Mouse (Mus musculus) midbrain, postnatal 0 days (tissue): Measurements from ENCODE around the gene Nr2f2. TPM values are rescaled to one million over a fixed set of nuclear protein-coding genes. Genes with fewer than 3 reads are reported as not detected.

ENCODE experiments used
- ATAC-seq: fragments of 200-750 bp; cut with Nextera tagmentation; 2 replicates; pipeline ENCODE4 v1.8.0; 2017; ENCODE audit warnings: moderate number of reproducible peaks, mild to moderate bottlenecking, moderate TSS enrichment, moderate library complexity; ENCODE audit not compliant: low FRiP score
- DNase-seq: peaks from one replicate; pipeline ENCODE4 v3.0.0-alpha.2; 2015; ENCODE audit warnings: low spot score
- H3K27ac ChIP-seq: fragments of 300-500 bp; sonication (generic); 2 replicates; pipeline ENCODE4 v1.5.1; 2014; ENCODE audit warnings: low read depth, mild to moderate bottlenecking, low read length, mixed read lengths
- H3K27me3 ChIP-seq: fragments of 300-500 bp; sonication (generic); 2 replicates; pipeline ENCODE4 v1.6.1; 2014; ENCODE audit warnings: low read length, control low read depth, mixed read lengths; ENCODE audit not compliant: insufficient read depth
- H3K36me3 ChIP-seq: fragments of 300-500 bp; sonication (generic); 2 replicates; pipeline ENCODE4 v1.6.1; 2014; ENCODE audit warnings: low read length, control low read depth, mixed read lengths; ENCODE audit not compliant: insufficient read depth
- H3K4me1 ChIP-seq: fragments of 300-500 bp; sonication (generic); 2 replicates; pipeline ENCODE4 v1.6.1; 2014; ENCODE audit warnings: mild to moderate bottlenecking, control low read depth, antibody characterized with exemption, low read length, mixed read lengths; ENCODE audit not compliant: insufficient read depth
- H3K4me2 ChIP-seq: fragments of 300-500 bp; sonication (generic); 2 replicates; pipeline ENCODE4 v1.6.1; 2014; ENCODE audit warnings: low read depth, mild to moderate bottlenecking, low read length, mixed read lengths; ENCODE audit not compliant: poor library complexity, severe bottlenecking
- H3K4me3 ChIP-seq: fragments of 300-500 bp; sonication (generic); 2 replicates; pipeline ENCODE4 v1.5.1; 2014; ENCODE audit warnings: low read depth, mild to moderate bottlenecking, low read length, moderate library complexity
- H3K9ac ChIP-seq: fragments of 300-500 bp; sonication (generic); replicated peaks from 2 replicates; pipeline ENCODE4 v1.6.1; 2014; ENCODE audit warnings: mild to moderate bottlenecking, low read length, moderate library complexity, mixed read lengths; ENCODE audit not compliant: poor library complexity, severe bottlenecking
- H3K9me3 ChIP-seq: fragments of 300-500 bp; sonication (generic); 2 replicates; pipeline ENCODE4 v1.6.1; 2016; ENCODE audit warnings: low read length, control low read depth
- CTCF ChIP-seq: IDR thresholded peaks from 2 replicates; pipeline ENCODE4 v1.5.1; 2016; ENCODE audit warnings: antibody characterized with exemption, mild to moderate bottlenecking
- WGBS: fragments of 180-500 bp; shearing (Covaris S2); extraction: QIAGEN DNeasy Blood & Tissue Kit; methylation state at CpG from one replicate; pipeline ENCODE4 v1.1.7; 2014; 5-methylcytosine and 5-hydroxymethylcytosine counted together
- polyA plus RNA-seq: library from polyadenylated mRNA; unstranded; fragments of >200 nt; fragmentation: Nextera tagmentation; extraction: Ambion mirVana; gene quantifications from 2 replicates; pipeline ENCODE4 v1.2.1, GENCODE M21; 2015
- total RNA-seq: library from RNA; depleted of rRNA; stranded (reverse); fragments of >200 nt; gene quantifications from 2 replicates; pipeline ENCODE4 v1.2.3, GENCODE M21; 2014

The Nr2f2 gene
- total and polyA plus RNA-seq, 2 experiments from 2014 or later, result 38.9 to 81.6 TPM

DNA sequence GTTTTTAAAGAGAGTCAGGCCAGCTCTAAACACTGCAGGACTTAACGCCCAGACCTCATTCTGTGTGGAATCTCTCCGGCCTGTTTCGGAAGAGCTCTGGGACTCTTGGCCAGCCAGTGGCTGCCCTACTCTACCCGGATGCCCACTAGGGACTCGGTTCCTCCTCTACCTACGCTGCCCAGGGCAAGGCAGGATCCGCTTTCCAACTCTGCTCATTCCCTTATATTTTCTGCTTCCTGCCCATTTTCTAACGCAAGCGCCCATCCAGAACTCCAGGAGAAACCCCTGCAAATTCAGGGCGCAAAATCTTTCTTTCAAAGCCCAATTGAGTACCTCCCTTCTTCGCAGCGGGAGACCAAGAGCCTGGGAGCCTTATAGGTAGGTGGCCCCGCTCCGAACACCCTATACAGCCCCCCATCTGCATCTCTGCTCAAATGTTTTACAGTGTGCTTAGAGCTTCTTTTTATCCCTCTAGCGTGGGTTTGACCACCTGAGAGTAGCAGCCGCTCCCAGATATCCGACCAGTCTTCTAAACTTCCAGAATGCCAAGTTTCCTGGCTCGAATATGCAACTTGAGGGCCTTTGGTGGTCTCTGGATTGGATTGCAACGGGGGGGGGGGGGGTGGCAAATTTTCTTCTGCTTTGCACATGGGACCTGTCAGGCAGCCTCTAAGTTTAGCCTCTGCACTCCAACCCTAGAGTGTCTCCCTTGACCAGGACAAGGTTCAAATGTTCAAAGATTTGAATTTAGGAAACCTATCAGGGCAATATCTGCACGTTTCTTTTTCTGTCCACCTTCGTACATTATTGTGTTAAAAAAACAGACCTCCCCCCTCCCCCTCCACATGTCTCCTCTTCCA lies 40.1 kb downstream of the Nr2f2 start:
- Histone ChIP-seq H3K36me3 (no peaks in the 10 kb centered on the region), H3K9ac (no peak overlapping the region), H3K4me3 (no peak overlapping the region), H3K27ac (no peak overlapping the region), H3K4me1 (no peaks in the 10 kb centered on the region), H3K4me2 (no peak overlapping the region), H3K9me3 (no peaks in the 10 kb centered on the region), H3K27me3 (peaks cover 77% of the 10 kb centered on the region)
- TF ChIP-seq CTCF, result no peak
- ATAC-seq (no peak), DNase-seq (no peak)
- WGBS, result 6% methylated on average over 21 of the region's 21 CpGs

DNA sequence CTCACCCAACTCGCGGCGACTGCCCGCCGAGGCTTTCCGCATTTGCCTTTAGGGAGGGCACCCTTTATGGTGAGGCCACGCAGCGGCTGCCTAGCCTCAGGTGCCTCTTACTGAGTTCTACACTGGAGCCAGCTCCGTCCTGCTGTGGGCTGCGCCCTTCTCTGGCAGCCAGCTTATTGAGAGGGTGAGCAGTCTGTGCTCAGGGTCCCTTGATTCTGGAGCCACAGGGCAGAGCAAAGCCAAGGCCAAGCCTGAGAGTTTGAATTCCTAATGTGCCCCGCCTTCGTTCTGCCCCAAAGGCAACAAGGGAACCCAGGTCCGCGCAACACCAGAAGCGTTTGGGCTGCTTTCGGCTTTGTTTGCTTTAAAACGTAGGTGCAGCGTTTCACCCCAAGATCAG lies 41.2 kb downstream of the Nr2f2 start:
- ATAC-seq (no peak), DNase-seq (no peak)
- 5% methylated on average over 18 of the region's 18 CpGs for WGBS
- Histone ChIP-seq H3K4me1 (no peaks in the 10 kb centered on the region), H3K4me3 (no peak overlapping the region), H3K9ac (no peak overlapping the region), H3K9me3 (no peaks in the 10 kb centered on the region), H3K27ac (no peak overlapping the region), H3K36me3 (no peaks in the 10 kb centered on the region), H3K27me3 (peaks cover 70% of the 10 kb centered on the region), H3K4me2 (peak overlapping the region; percentile 18; the same call in 1 of the 2 replicates)
- TF ChIP-seq CTCF, result no peak

DNA sequence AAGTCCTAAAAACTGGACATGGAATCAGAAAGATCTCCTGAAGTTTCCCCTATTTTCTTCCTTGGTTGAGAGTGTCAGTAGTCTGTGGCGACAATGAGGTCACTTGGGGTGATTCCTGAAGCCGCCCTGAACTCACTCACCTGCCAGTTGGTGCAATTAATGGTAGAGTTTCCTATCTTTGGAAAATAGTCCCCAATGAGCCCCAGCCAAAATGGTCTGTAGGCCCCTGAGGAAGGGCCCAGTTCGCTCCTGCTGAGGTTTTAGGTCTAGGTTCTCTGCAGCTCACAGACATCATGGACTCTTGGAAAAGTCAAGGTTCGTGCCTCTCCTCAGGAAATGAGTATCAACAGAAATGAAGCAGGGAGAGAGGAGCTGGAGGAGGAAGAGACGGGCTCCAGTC lies 42.0 kb downstream of the Nr2f2 start:
- H3K9me3 ChIP-seq, result no peaks in the 10 kb centered on the region
- peaks cover 65% of the 10 kb centered on the region for H3K27me3 ChIP-seq
- ATAC-seq, result no peak
- no peaks in the 10 kb centered on the region for H3K36me3 ChIP-seq
- 27% methylated on average over 5 of the region's 5 CpGs for WGBS
- no peaks in the 10 kb centered on the region for H3K4me1 ChIP-seq
- no peak for TF ChIP-seq CTCF
- DNase-seq, result no peak
- no peak overlapping the region for H3K9ac ChIP-seq
- no peak overlapping the region for H3K4me3 ChIP-seq
- no peak overlapping the region for H3K4me2 ChIP-seq
- H3K27ac ChIP-seq, result no peak overlapping the region

DNA sequence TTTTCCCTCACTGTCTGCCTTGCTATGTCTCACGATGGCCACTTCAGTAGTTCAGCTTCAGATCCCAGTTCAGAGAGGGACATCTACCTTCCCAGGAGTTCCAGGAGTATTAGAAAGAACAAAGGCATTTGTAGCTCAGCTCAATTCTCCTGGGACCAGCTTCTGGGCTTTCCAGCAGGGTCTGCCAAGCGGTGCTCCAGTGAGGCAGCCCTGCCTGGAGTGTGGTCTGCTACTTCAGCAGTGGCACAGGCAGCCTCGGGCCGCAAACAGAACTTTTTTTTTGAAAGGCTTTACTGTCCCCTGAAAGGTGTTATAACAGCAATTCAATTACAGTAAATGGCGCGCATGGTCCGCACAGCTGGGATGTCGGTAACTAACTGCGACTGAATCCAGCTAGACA lies 42.5 kb downstream of the Nr2f2 start:
- 16% methylated on average over 9 of the region's 9 CpGs for WGBS
- Histone ChIP-seq H3K9ac (no peak overlapping the region), H3K9me3 (no peaks in the 10 kb centered on the region), H3K4me1 (no peaks in the 10 kb centered on the region), H3K4me3 (no peak overlapping the region), H3K36me3 (no peaks in the 10 kb centered on the region), H3K27ac (no peak overlapping the region), H3K27me3 (peaks cover 60% of the 10 kb centered on the region), H3K4me2 (no peak overlapping the region)
- TF ChIP-seq CTCF, result no peak
- no peak for DNase-seq
- no peak for ATAC-seq

DNA sequence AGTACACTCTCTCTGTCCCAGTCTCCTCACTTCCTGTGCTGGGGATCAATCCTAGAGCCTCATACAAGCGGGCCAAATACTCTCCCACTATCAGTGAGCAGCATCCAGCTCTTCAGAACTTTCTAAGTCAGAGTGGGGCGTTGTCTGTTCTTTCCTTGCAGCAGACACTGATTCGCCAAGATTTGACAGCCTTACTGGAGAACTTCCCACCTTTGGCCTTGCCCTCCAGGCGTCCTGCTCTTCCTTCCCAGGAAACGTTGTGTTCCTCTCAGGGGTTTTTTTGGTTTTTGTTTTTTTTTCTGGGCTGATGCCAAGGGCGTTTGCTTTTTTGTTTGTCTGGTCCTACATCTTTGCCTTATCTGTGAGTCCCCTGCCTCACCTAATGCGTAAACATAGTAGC lies 60.8 kb downstream of the Nr2f2 start:
- no peak for TF ChIP-seq CTCF
- Histone ChIP-seq H3K27me3 (no peaks in the 10 kb centered on the region), H3K4me2 (no peak overlapping the region), H3K36me3 (no peaks in the 10 kb centered on the region), H3K9ac (no peak overlapping the region), H3K9me3 (no peaks in the 10 kb centered on the region), H3K4me3 (no peak overlapping the region), H3K27ac (no peak overlapping the region), H3K4me1 (no peaks in the 10 kb centered on the region)
- ATAC-seq, result no peak
- no peak for DNase-seq
- WGBS, result 70% methylated on average over 7 of the region's 7 CpGs

DNA sequence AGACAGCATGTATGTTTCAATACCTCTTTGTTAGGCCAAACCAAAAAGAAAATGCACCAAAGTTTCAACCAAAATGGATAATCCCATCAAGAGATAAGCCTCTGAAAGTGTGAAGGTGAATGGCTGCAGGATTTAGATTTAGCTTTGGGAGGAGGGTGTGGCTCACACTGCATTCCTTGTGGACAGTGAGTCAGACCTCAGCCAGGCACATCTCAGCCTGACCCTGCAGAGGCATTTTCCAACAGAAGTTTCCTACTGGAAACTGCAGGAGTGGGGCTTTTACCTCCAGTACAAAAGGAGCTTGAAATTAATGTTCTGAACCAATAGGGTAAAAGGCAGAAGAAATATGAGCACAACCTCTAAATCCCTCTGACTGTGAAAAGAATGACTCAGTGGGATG lies 62.1 kb downstream of the Nr2f2 start:
- Histone ChIP-seq H3K36me3 (no peaks in the 10 kb centered on the region), H3K27me3 (no peaks in the 10 kb centered on the region), H3K9ac (no peak overlapping the region), H3K9me3 (no peaks in the 10 kb centered on the region), H3K4me3 (no peak overlapping the region), H3K4me2 (no peak overlapping the region), H3K4me1 (no peaks in the 10 kb centered on the region), H3K27ac (no peak overlapping the region)
- no peak for TF ChIP-seq CTCF
- DNase-seq (no peak), ATAC-seq (no peak)
